Mouse (Mus musculus): ENCODE measurements at regions not wholly inside any gene's neighbourhood (a gene's known extent, or its start where the extent isn't known, plus 50 kb on each side); places are given as distances from the start of the nearest gene placed in this dataset.

DNA sequence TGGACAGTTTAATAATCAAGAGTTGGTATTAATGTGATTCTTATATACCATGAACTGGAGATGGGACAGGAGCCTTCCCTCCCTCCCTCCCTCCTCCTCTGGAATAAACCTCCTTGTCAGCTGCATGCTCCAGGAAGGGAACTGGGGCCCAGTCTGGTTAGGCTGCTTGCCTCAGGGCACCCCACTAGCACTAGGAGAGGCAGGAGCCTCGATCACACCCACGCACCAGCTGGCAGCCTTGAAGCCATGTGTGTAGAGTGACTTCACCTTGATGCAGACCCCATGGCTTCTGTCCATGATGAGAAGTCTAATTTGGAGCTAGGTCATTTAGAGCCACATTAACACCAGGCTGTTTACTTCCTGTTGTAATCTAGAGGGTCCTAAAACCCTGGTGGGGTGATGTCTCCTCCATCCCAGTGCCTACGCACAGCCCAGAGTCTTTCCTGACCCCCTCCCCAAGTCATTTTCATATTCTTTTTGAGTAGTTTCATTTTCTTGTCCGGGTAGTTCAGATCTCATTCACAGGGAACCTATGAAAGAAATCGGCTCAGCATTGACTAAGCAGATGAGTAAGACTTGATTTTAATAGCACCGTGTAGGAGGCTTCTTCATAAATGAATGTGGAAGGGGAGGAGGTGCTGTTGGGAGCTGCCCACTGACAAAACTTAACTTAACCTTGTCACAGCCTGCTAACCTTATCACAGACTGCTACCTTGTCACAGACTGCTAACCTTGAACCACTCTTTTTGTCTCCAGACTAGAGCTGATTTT, 125.6 kb upstream of the Spdye4c start:
- TF ChIP-seq POLR2A (IDR thresholded peaks at IDR 0.05; ENCODE audit: control insufficient read depth, low read depth, low read length) (no peak), CTCF (IDR thresholded peaks at IDR 0.05; ENCODE audit: control insufficient read depth, insufficient read depth, insufficient replicate concordance, low read depth, low read length) (no peak)
- no peak overlapping the region for H3K27ac ChIP-seq (ENCODE audit: control insufficient read depth, insufficient read depth, low read depth, low read length)
- H3K4me1 ChIP-seq (ENCODE audit: control insufficient read depth, insufficient read depth, low read length), result peaks cover 7% of the 10 kb centered on the region
- H3K27me3 ChIP-seq (ENCODE audit: control insufficient read depth, insufficient read depth, low read length), result no peaks in the 10 kb centered on the region
- H3K4me3 ChIP-seq (ENCODE audit: control insufficient read depth, low read depth, low read length), result no peak overlapping the region
- no peaks in the 10 kb centered on the region for H3K36me3 ChIP-seq (ENCODE audit: control insufficient read depth, insufficient read depth, low read length)

DNA sequence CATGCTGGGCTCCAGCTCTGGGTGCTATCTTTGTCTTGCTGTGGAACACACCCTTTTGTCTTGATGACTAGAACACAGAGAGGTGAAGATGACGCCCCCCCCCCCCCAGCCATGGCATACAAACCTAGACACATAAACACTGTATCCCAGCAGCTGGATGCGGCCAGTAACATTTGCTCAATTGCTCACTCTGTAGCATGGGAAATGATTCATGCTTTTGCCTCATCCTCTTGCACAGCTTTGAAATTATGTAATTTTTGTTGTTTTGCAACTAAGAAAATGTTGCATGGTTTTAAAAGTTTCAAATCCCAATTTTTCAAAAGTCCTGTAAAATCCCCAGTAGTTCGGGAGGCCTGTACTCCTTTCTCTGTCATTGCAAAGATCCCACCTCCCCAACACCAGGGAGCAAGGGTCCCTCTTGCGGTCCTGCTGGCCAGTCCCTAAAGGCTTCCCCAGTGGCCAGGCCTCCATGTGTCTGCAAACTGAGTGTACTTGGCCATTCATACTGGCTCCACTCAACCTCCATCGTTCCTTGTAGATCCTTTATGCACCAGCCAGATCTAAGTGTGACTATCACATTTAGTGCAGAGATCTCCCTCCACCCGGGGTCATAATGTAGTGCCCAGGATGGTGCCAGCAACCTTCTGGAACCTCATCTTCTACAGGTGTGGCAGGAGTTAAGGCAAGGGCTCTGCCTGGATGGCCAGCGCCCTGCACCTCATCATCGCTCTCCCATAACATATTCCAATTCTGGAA, 123.3 kb upstream of the Spdye4c start:
- Histone ChIP-seq H3K27me3 (ENCODE audit: control insufficient read depth, insufficient read depth, low read length) (no peaks in the 10 kb centered on the region), H3K4me1 (ENCODE audit: control insufficient read depth, insufficient read depth, low read length) (peaks cover 9% of the 10 kb centered on the region)
- no peak for TF ChIP-seq POLR2A (IDR thresholded peaks at IDR 0.05; ENCODE audit: control insufficient read depth, low read depth, low read length)

DNA sequence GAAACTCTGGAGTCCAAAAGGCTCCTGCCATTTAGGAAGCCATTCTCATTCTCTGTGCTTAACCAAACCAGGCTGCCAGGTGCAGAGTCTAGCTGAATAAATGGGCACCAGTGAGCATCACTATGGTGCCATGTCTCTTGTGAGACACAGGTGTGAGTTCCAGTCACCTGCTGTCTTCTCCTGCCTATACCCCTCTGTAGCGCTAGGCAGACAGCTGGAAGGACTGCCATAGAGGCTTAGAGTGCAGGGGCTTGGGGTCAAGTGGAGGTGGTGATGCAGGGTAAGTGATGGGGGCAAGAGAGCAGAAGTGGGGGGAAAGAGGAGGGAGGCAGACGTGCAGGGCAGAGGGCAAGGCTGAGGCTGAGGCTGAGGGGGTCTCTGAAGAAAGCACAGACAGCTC, 122.7 kb upstream of the Spdye4c start:
- TF ChIP-seq POLR2A (IDR thresholded peaks at IDR 0.05; ENCODE audit: control insufficient read depth, low read depth, low read length), result no peak
- TF ChIP-seq CTCF (IDR thresholded peaks at IDR 0.05; ENCODE audit: control insufficient read depth, insufficient read depth, insufficient replicate concordance, low read depth, low read length), result no peak
- Histone ChIP-seq H3K27ac (ENCODE audit: control insufficient read depth, insufficient read depth, low read depth, low read length) (no peak overlapping the region), H3K4me3 (ENCODE audit: control insufficient read depth, low read depth, low read length) (no peak overlapping the region), H3K4me1 (ENCODE audit: control insufficient read depth, insufficient read depth, low read length) (peaks cover 9% of the 10 kb centered on the region), H3K27me3 (ENCODE audit: control insufficient read depth, insufficient read depth, low read length) (no peaks in the 10 kb centered on the region), H3K36me3 (ENCODE audit: control insufficient read depth, insufficient read depth, low read length) (no peaks in the 10 kb centered on the region)

More for the DNA sequence above, 123.3 kb upstream of the Spdye4c start:
- no peaks in the 10 kb centered on the region for H3K36me3 ChIP-seq (ENCODE audit: control insufficient read depth, insufficient read depth, low read length)
- no peak overlapping the region for H3K4me3 ChIP-seq (ENCODE audit: control insufficient read depth, low read depth, low read length)
- no peak overlapping the region for H3K27ac ChIP-seq (ENCODE audit: control insufficient read depth, insufficient read depth, low read depth, low read length)

DNA sequence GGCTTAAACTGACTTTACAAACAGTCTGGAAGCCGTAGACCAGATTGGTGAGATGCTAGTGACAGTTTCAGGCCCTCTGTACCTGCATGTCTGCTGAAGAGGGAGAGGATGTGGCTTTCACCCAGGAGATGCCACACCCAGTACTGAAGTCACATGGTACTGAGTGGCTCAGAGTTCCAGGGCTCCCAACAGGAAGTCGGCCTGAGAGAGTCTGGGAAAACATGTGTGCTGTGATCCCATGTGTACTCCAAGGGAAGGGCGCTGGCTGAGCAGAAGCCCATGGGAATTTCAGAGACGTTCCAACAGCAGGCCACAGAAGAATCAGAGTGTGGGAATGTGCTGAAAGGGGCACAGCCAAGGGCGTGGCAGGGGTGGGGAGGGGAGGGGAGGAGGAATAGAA, 120.7 kb upstream of the Spdye4c start:
- Histone ChIP-seq H3K27me3 (ENCODE audit: control insufficient read depth, insufficient read depth, low read length) (no peaks in the 10 kb centered on the region), H3K27ac (ENCODE audit: control insufficient read depth, insufficient read depth, low read depth, low read length) (no peak overlapping the region; the same call in 1 of the 2 replicates), H3K4me1 (ENCODE audit: control insufficient read depth, insufficient read depth, low read length) (peaks cover 9% of the 10 kb centered on the region), H3K4me3 (ENCODE audit: control insufficient read depth, low read depth, low read length) (no peak overlapping the region), H3K36me3 (ENCODE audit: control insufficient read depth, insufficient read depth, low read length) (no peaks in the 10 kb centered on the region)
- TF ChIP-seq POLR2A (IDR thresholded peaks at IDR 0.05; ENCODE audit: control insufficient read depth, low read depth, low read length), result no peak
- TF ChIP-seq CTCF (IDR thresholded peaks at IDR 0.05; ENCODE audit: control insufficient read depth, insufficient read depth, insufficient replicate concordance, low read depth, low read length), result no peak

DNA sequence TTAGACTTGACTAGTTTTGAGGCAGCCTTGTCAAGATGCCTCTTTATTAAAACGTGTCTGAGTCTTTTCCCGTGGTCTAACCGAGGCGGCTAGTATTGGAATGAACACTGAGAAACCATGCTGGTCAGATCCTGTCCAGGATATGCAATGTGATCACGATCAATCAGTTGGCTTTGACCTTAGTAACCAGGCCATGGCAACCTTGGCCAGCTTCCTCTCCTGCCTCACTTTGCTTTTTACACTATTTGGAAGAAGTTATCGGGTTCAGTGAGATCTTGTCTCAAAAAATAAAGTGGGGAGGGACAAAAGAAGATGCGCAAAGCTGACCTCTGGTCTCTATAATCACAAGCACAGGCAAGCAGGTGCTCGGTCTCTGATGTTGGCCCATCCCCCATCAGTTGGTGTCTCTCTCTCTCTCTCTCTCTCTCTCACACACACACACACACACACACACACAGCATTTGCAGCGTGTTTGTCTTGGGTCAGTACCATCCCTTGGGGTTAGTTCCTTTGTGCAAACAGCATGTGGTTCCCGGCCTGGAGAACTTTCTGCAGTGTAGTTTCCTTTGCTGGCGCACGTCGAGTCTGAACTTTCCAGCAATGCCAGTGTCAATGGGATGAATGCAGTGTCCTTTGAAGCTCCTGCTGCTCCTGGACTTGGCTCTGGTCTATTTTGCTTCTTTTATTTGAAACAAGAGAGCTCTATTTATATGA, 117.6 kb upstream of the Spdye4c start:
- Histone ChIP-seq H3K4me3 (ENCODE audit: control insufficient read depth, low read depth, low read length) (no peak overlapping the region), H3K4me1 (ENCODE audit: control insufficient read depth, insufficient read depth, low read length) (peaks cover 9% of the 10 kb centered on the region)

DNA sequence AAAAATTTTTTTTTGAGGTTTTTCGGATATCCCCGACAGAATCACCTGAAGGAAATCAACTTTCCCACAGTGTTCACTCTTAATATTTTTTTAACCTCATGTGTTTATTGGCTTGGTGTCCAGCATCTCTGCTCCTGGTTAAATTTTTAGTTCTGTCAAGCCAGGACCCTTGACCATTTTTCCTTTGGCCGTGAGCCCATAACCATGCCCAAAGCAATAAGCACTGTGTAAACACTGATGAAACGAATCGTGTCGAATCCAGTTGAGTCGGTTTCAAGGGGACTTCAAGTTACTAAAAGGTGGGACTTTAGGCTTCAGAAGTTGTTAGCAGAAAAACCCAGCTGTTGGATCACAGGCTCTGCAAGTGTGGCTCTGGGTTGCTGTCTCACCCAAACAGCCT, 117.0 kb upstream of the Spdye4c start:
- peaks cover 9% of the 10 kb centered on the region for H3K4me1 ChIP-seq (ENCODE audit: control insufficient read depth, insufficient read depth, low read length)
- no peak overlapping the region for H3K27ac ChIP-seq (ENCODE audit: control insufficient read depth, insufficient read depth, low read depth, low read length)
- no peak for TF ChIP-seq CTCF (IDR thresholded peaks at IDR 0.05; ENCODE audit: control insufficient read depth, insufficient read depth, insufficient replicate concordance, low read depth, low read length)
- no peak for TF ChIP-seq POLR2A (IDR thresholded peaks at IDR 0.05; ENCODE audit: control insufficient read depth, low read depth, low read length)
- no peaks in the 10 kb centered on the region for H3K36me3 ChIP-seq (ENCODE audit: control insufficient read depth, insufficient read depth, low read length)
- no peak overlapping the region for H3K4me3 ChIP-seq (ENCODE audit: control insufficient read depth, low read depth, low read length)
- no peaks in the 10 kb centered on the region for H3K27me3 ChIP-seq (ENCODE audit: control insufficient read depth, insufficient read depth, low read length)

More for the DNA sequence above, 117.6 kb upstream of the Spdye4c start:
- H3K36me3 ChIP-seq (ENCODE audit: control insufficient read depth, insufficient read depth, low read length), result no peaks in the 10 kb centered on the region
- no peaks in the 10 kb centered on the region for H3K27me3 ChIP-seq (ENCODE audit: control insufficient read depth, insufficient read depth, low read length)
- H3K27ac ChIP-seq (ENCODE audit: control insufficient read depth, insufficient read depth, low read depth, low read length), result no peak overlapping the region
- TF ChIP-seq CTCF (IDR thresholded peaks at IDR 0.05; ENCODE audit: control insufficient read depth, insufficient read depth, insufficient replicate concordance, low read depth, low read length) (no peak), POLR2A (IDR thresholded peaks at IDR 0.05; ENCODE audit: control insufficient read depth, low read depth, low read length) (no peak)

DNA sequence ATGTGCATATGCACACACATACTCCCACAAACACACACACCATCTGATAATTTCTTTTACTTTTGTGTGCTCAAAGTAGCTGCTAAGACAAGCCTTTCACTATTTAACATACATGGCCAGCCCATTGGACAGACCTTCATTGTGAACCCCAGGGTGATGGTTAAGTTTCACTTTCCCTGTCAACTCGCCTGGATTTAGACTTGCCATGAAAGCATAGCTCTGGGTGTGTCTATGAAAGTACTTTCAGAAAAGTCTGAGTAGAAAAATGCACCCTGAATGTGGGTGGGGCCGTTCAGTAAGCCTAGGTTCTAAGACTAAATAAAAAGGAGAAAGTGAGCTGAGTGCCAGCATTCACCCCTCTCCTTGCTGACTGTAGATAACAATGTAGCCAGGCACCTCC, 113.8 kb upstream of the Spdye4c start:
- TF ChIP-seq CTCF (IDR thresholded peaks at IDR 0.05; ENCODE audit: control insufficient read depth, insufficient read depth, insufficient replicate concordance, low read depth, low read length) (no peak), POLR2A (IDR thresholded peaks at IDR 0.05; ENCODE audit: control insufficient read depth, low read depth, low read length) (no peak)
- Histone ChIP-seq H3K4me3 (ENCODE audit: control insufficient read depth, low read depth, low read length) (no peak overlapping the region), H3K27ac (ENCODE audit: control insufficient read depth, insufficient read depth, low read depth, low read length) (no peak overlapping the region), H3K36me3 (ENCODE audit: control insufficient read depth, insufficient read depth, low read length) (no peaks in the 10 kb centered on the region), H3K4me1 (ENCODE audit: control insufficient read depth, insufficient read depth, low read length) (no peaks in the 10 kb centered on the region), H3K27me3 (ENCODE audit: control insufficient read depth, insufficient read depth, low read length) (no peaks in the 10 kb centered on the region)
